Mouse (Mus musculus): ENCODE measurements around the gene Wdr35. TPM values are rescaled to one million over a fixed set of nuclear protein-coding genes. Genes with fewer than 3 reads are reported as not detected.

Gene Wdr35
- polyA plus RNA-seq, 1 experiment: 16.6 TPM

GRCm38 (mm10) chr12:9054012-9054411 lies 80.3 kb downstream of the Wdr35 start:
- DNase-seq (ENCODE audit: low read depth): no peak
- no peak for TF ChIP-seq POLR2A (IDR thresholded peaks at IDR 0.05; ENCODE audit: borderline replicate concordance, extremely low read depth, insufficient read depth, insufficient read length, poor library complexity, severe bottlenecking)
- no peak for TF ChIP-seq CTCF (IDR thresholded peaks at IDR 0.05; ENCODE audit: borderline replicate concordance, extremely low read depth, insufficient read depth, insufficient read length)

GRCm38 (mm10) chr12:9055269-9055668 lies 81.6 kb downstream of the Wdr35 start:
- TF ChIP-seq POLR2A (IDR thresholded peaks at IDR 0.05; ENCODE audit: borderline replicate concordance, extremely low read depth, insufficient read depth, insufficient read length, poor library complexity, severe bottlenecking) (no peak), CTCF (IDR thresholded peaks at IDR 0.05; ENCODE audit: borderline replicate concordance, extremely low read depth, insufficient read depth, insufficient read length) (no peak)
- no peak for DNase-seq (ENCODE audit: low read depth)

GRCm38 (mm10) chr12:9059502-9059901 lies 85.8 kb downstream of the Wdr35 start:
- DNase-seq (ENCODE audit: low read depth): no peak
- TF ChIP-seq CTCF (IDR thresholded peaks at IDR 0.05; ENCODE audit: borderline replicate concordance, extremely low read depth, insufficient read depth, insufficient read length) (no peak), POLR2A (IDR thresholded peaks at IDR 0.05; ENCODE audit: borderline replicate concordance, extremely low read depth, insufficient read depth, insufficient read length, poor library complexity, severe bottlenecking) (no peak)

- TF ChIP-seq POLR2A (IDR thresholded peaks at IDR 0.05; ENCODE audit: borderline replicate concordance, extremely low read depth, insufficient read depth, insufficient read length, poor library complexity, severe bottlenecking) (no peak), CTCF (IDR thresholded peaks at IDR 0.05; ENCODE audit: borderline replicate concordance, extremely low read depth, insufficient read depth, insufficient read length) (no peak)
- DNase-seq (ENCODE audit: low read depth): no peak
Observed at GRCm38 (mm10) chr12:9059965-9060364, 86.3 kb downstream of the Wdr35 start.

- DNase-seq (ENCODE audit: low read depth): no peak
- TF ChIP-seq POLR2A (IDR thresholded peaks at IDR 0.05; ENCODE audit: borderline replicate concordance, extremely low read depth, insufficient read depth, insufficient read length, poor library complexity, severe bottlenecking) (no peak), CTCF (IDR thresholded peaks at IDR 0.05; ENCODE audit: borderline replicate concordance, extremely low read depth, insufficient read depth, insufficient read length) (no peak)
Observed at GRCm38 (mm10) chr12:9063611-9064010, 89.9 kb downstream of the Wdr35 start.

DNA sequence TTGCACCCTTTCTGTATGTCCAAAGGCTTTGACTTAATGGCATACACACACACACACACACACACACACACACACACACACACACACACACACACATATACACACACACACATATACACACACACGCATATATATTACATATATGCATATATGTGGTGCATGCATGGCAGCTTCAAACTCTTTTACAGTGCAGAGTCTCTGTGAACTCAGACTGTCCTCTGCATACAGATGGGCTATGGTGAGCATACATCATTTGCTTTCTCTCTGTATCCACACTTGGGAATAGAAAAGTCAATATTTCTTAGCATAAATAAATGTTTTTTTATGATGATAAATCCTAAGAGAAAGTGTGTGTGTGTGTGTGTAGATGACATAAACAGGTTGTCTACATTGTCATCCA lies 97.4 kb downstream of the Wdr35 start:
- no peak for DNase-seq (ENCODE audit: low read depth)
- no peak for TF ChIP-seq POLR2A (IDR thresholded peaks at IDR 0.05; ENCODE audit: borderline replicate concordance, extremely low read depth, insufficient read depth, insufficient read length, poor library complexity, severe bottlenecking)

DNA sequence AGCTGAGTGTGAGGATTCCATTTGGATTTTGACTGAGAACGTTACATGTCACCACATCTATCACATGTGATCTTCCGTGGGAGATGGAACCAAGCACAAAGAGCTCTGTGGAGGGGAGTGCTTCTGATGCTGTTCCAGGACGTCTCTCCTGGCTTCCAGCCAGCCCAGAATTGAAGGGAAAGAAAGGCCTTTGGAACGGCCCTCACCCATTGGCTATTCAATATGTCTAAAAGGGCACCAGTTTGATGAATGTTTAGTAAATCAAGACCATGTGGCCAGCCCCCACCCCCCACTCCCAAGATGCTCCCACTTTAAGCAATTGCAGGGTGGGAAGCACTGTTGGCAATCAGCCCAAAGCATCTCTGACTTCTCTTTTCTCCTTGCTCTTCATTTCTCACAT lies 97.8 kb downstream of the Wdr35 start:
- peak; percentile 66 for DNase-seq (ENCODE audit: low read depth)
- TF ChIP-seq CTCF (IDR thresholded peaks at IDR 0.05; ENCODE audit: borderline replicate concordance, extremely low read depth, insufficient read depth, insufficient read length) (no peak), POLR2A (IDR thresholded peaks at IDR 0.05; ENCODE audit: borderline replicate concordance, extremely low read depth, insufficient read depth, insufficient read length, poor library complexity, severe bottlenecking) (no peak)

DNA sequence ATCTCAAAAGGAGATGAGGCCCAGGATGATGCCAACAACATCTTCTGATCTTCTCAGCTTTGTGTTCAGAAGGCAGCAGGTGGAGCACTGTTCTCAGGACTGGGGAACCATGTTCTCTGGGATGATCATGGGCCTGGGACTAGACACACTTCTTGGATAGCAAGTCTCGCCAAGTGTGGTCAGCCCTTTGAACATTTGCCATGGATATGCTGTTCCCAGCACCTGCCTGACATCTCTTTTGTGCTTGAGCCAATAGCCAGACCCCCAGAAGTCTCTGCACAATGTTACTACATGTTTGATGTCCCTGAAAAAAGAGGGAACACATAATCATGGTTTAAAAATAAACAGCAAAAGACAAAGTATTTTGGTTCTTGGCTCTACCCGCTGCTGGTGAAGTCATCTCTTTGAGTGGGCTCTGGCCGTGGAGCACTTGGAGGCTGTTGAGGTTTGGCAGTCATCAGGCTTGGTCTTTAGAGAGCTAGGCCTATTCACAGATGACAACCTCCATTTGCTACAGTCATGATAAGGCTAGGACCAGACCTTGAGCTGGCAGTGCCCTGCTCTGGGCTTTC lies 103.9 kb downstream of the Wdr35 start:
- no peak for DNase-seq (ENCODE audit: low read depth)

More for the DNA sequence above, 103.9 kb downstream of the Wdr35 start:
- TF ChIP-seq POLR2A (IDR thresholded peaks at IDR 0.05; ENCODE audit: borderline replicate concordance, extremely low read depth, insufficient read depth, insufficient read length, poor library complexity, severe bottlenecking): no peak
- no peak for TF ChIP-seq CTCF (IDR thresholded peaks at IDR 0.05; ENCODE audit: borderline replicate concordance, extremely low read depth, insufficient read depth, insufficient read length)

Other genes starting within 250 kb of the Wdr35 start
- gene Sdc1, start 202.6 kb upstream of the Wdr35 start, polyA plus RNA-seq (2012; rRNA removed): 34.5 and 35.6 TPM in 2 replicates
- gene Laptm4a, start 52.2 kb upstream of the Wdr35 start, polyA plus RNA-seq (2012; rRNA removed): 253 and 322 TPM in 2 replicates
- gene Matn3, start 26.0 kb upstream of the Wdr35 start, polyA plus RNA-seq (2012; rRNA removed): 0.16 and 0.26 TPM in 2 replicates
- 5.8 and 9.1 TPM in 2 replicates for gene Ttc32, start 56.1 kb downstream of the Wdr35 start, polyA plus RNA-seq (2012; rRNA removed)

All from brain, embryonic 14.5 days (tissue).